Mouse (Mus musculus): ENCODE data around the gene Rbm44. TPM values are rescaled to one million over a fixed set of nuclear protein-coding genes. Genes with fewer than 3 reads are reported as not detected.
A peak's percentile ranks its signal among the peaks of the same experiment; 100 is the strongest.

Rbm44 gene
- total RNA-seq, 1 experiment from 2014 or later: 10.2 TPM

DNA sequence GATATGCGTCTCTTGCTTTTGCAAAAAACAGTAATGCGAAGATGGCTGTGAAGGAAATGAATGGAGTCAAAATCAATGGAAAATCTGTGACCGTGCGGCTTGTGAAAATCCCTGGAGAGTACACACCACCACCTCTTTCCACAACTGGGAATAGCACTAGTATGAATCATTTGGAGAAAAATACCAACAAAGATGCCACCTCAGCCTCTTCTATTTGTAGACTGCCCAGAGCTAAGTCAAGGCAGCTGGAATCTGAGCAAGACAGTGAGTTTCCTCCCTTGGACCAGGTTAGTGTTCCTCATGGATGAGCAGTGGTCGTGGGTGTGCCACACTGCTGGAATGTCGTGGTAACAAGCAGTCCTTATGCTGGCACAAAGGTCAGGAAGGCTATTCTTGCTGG is 21.9 kb downstream of the Rbm44 start:
- ATAC-seq (replicated peaks in 1 of 2; ENCODE audit: insufficient read depth in 1 of 2, low FRiP score in 2 of 2, low TSS enrichment in 1 of 2, low read depth in 1 of 2, poor library complexity in 2 of 2, severe bottlenecking in 2 of 2): no peak

DNA sequence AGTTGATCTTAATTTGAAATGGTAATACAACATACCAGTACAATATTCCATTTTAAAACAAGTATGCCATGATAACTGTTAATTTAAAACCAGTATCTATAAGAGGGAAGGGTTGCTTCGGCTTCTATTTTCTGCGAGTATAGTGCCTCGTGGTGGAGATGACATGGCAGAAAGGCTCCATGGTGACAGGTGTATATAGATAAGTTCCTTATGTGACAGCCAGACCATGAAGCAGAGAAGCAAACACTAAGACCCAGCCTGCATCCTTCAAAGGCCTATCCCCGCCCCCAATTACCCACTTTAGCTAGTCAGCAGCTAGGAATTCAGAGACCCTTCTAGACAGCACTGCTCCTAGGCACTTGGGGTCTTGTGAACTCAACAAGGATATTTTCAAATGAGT is 24.3 kb downstream of the Rbm44 start:
- no peak for ATAC-seq (replicated peaks in 1 of 2; ENCODE audit: insufficient read depth in 1 of 2, low FRiP score in 2 of 2, low TSS enrichment in 1 of 2, low read depth in 1 of 2, poor library complexity in 2 of 2, severe bottlenecking in 2 of 2)

DNA sequence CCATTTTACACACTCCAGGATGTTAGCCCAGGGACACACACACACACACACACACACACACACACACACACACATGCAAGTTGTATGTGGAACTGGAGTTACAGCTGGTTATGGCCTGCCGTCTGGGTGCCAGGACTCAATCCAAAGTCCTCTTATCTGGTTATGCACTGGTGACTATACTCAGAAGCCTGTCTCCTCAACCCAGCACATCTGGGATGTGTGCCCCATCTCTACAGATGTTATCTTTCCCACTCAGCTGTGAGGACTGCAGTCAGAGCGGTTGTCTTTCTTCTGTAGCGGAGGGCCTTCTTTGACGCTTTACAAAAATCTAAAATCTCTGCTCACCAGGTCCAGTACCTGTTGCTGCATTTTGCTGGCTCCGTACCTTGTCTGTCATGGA is 29.9 kb downstream of the Rbm44 start:
- ATAC-seq (replicated peaks in 1 of 2; ENCODE audit: insufficient read depth in 1 of 2, low FRiP score in 2 of 2, low TSS enrichment in 1 of 2, low read depth in 1 of 2, poor library complexity in 2 of 2, severe bottlenecking in 2 of 2): no peak

DNA sequence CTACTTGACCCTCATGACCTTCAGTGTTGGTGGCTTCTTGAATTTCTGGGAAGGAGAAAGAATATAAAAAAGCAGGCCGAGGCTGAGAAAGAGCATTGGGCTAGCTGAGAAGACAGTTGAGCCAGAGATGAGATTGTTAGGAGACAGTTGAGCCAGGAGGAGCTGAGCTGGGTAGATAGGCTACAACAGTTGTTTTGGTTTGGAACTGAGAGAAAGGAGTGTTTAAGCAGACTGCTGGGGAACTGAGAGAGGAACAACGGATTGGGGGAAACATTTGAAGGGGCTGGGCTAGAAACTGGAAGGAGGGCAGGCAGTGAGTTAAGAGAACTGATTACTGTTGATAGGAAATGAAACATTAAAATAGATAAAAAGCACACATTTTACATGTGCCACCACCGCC is 31.1 kb downstream of the Rbm44 start:
- no peak for ATAC-seq (replicated peaks in 1 of 2; ENCODE audit: insufficient read depth in 1 of 2, low FRiP score in 2 of 2, low TSS enrichment in 1 of 2, low read depth in 1 of 2, poor library complexity in 2 of 2, severe bottlenecking in 2 of 2)

DNA sequence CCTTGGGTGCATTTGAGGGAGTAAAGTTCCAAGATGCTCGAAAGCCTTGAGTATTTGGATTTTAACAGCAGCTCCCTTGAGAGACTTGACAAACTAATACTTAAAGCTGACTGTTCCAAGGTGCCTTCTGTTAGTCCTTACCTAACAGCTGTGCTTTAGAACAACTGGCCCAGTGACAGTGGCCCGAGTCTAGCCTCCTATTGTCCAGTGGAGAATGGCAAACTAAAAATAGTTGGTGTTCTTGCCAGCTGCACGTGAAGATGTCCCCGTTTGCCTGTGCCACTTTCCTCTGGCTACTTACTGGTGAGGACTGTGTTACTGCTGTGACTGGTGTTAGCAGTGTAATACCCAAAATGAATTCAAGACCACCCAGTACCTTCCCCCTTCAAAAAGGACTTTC is 32.0 kb downstream of the Rbm44 start:
- no peak for ATAC-seq (replicated peaks in 1 of 2; ENCODE audit: insufficient read depth in 1 of 2, low FRiP score in 2 of 2, low TSS enrichment in 1 of 2, low read depth in 1 of 2, poor library complexity in 2 of 2, severe bottlenecking in 2 of 2)

DNA sequence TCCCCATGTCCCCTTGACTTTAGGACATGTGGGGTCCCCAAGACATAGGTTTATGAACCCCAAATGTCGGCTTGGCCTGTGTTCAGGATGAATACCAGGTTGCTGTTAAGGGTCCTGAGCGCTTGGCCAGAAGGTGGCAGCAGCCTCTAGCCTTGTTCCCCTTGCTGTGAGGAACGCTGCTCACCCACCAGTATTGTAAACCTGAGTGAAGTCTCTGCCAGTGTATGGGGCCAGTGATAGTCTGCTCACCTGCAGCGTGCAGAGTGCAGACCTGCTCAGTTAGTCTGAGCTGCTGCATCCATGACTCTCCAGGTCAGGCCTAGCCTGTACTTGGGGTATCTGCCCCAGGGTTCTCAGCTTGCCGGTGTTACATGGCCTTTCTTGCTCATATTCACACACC is 34.2 kb downstream of the Rbm44 start:
- ATAC-seq (replicated peaks in 1 of 2; ENCODE audit: insufficient read depth in 1 of 2, low FRiP score in 2 of 2, low TSS enrichment in 1 of 2, low read depth in 1 of 2, poor library complexity in 2 of 2, severe bottlenecking in 2 of 2): peak; percentile 79 to 82

DNA sequence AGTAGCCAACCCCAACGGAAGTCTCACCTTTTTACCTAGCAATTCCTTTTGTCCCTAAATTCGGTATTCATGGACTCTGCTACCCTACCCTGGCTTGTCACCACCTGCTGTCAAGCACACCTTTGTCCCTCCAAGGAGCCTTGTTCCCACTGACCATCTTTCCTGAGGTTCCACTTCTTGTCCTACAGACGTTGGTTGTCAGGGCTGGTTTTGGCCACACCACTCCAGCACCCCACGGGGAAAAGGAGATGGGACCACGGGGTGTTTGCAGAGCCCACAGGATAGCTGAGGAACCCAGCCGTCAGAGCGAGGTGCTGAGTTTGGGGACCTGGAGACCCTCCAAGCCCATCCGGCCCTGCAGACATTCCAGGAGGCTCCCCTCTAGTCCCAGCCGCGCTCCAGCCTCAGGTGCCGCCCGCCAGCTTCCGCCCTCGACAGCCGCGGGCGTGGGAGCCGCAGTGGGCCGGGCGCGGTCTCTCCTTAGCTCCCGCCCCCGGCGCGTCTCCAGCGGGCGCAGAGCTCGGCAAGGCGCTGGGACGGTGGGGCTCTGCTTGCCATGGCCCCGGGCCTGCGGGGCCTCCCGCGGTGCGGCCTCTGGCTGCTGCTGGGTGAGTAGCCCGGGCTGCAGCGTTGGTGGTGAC is 34.8 kb downstream of the Rbm44 start, which contains the start of gene Ramp1:
Gene Ramp1, plus strand, starts transcription at position 290 of the 641 bp plus-strand sequence.
- ATAC-seq (replicated peaks in 1 of 2; ENCODE audit: insufficient read depth in 1 of 2, low FRiP score in 2 of 2, low TSS enrichment in 1 of 2, low read depth in 1 of 2, poor library complexity in 2 of 2, severe bottlenecking in 2 of 2): peak; percentile 33 to 52; a peak in 2 of 4 replicates

DNA sequence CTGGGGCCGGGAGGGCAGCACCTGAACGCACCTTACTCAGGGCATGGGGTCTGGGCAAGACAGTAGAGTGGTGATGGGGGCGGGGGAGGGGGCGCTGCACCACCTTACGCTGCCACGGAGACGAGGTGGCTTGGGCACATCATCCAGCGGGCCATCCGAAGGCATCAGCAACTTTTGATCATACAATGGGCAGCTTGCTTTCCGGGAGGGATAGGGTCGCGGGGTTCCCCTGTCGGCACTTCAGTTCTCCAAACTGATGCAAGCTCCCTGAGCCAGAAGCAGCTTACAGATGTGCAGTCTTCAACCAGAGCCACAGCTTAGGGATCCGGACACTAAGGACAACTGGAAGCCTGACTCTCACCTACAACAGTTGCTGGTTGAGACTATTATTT is 35.3 kb downstream of the Rbm44 start:
- ATAC-seq (replicated peaks in 1 of 2; ENCODE audit: insufficient read depth in 1 of 2, low FRiP score in 2 of 2, low TSS enrichment in 1 of 2, low read depth in 1 of 2, poor library complexity in 2 of 2, severe bottlenecking in 2 of 2): no peak

DNA sequence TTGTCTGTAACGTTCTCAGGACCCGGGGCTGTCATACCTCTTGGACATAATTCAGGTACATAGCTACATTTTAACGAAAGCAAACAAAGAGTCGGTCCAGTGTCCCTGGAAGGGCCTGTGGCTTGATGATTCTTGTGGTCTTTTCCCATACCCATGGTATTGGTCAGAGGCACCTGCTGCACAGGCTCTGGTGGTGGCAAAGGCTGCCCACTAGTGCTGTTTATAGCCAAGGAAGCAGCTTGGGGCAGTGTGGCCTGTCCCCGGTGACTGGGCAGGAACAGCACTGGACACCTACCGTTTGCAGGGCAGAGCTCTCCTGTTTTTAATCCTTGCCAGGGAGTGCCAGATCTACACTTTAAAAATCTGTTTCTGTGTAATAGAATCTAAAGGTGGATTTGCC is 35.8 kb downstream of the Rbm44 start:
- ATAC-seq (replicated peaks in 1 of 2; ENCODE audit: insufficient read depth in 1 of 2, low FRiP score in 2 of 2, low TSS enrichment in 1 of 2, low read depth in 1 of 2, poor library complexity in 2 of 2, severe bottlenecking in 2 of 2): no peak

DNA sequence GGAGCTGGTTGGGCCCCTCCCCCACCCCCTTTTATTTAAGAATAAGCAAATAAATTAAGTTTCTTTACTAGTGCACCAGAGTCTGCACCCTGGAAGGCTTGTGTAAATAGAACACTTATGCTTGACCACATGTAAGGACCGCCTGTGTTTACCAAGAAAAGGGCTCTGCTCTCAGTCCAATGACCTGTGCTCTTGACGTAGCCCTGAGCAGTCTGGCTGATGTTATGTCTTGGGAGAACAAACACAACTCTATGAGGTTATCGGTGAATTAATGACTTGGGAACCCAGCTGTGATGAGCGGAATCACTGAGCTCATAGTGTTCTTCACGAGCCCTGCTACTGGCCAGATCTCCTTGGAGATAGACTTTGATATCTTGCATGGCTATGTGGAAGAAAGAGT is 36.4 kb downstream of the Rbm44 start:
- no peak for ATAC-seq (replicated peaks in 1 of 2; ENCODE audit: insufficient read depth in 1 of 2, low FRiP score in 2 of 2, low TSS enrichment in 1 of 2, low read depth in 1 of 2, poor library complexity in 2 of 2, severe bottlenecking in 2 of 2)

DNA sequence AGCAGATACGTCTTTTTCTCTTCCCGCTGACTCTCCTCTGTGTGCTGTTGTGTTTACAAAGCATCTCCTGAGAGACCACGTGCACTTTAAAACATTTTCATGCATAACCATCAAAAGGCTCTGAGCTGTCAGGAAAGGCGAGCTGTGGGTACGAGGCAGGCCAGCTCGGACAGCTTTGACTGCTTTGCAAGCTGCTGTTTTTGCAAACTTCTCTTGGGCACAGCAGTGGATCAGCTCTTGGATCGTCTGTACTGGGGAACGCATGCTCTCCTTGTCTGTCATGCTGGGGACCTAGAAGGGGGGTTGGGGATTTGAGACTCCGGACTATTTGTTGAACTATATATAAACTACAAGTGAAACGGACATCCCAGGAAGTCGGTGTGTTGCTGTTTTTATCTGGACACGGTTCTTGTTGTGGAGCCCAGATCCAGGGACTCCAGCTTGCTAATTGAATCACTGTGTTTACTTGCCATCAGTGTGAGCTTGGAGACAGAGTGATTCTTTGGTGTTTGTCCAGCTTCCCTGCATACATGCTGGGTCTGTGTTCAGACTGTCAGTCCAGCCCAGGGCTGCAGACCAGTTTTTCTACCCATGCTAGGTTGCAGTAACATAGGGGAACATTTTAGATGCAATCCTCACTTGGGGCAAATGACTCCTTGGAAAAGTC is 37.0 kb downstream of the Rbm44 start:
- no peak for ATAC-seq (replicated peaks in 1 of 2; ENCODE audit: insufficient read depth in 1 of 2, low FRiP score in 2 of 2, low TSS enrichment in 1 of 2, low read depth in 1 of 2, poor library complexity in 2 of 2, severe bottlenecking in 2 of 2)

DNA sequence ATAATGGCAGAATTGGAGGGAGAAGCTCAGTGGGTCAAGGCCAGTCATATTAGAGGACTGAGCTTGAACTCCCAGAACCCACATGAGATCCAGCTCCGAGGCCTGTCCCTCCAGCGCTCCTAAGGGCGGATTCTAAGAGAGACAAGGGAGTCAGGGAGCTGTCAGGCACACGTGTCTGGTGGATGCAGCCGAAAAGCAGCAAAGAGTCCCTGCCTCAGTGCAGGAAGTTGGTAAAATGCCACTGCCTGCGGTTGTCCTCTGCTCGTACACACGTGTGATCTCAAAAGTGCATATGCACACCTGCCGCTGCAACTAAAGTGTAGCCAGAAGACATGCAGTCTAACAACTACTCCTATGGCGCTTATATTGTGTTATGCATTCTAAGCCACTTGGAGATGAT is 38.4 kb downstream of the Rbm44 start:
- no peak for ATAC-seq (replicated peaks in 1 of 2; ENCODE audit: insufficient read depth in 1 of 2, low FRiP score in 2 of 2, low TSS enrichment in 1 of 2, low read depth in 1 of 2, poor library complexity in 2 of 2, severe bottlenecking in 2 of 2)

DNA sequence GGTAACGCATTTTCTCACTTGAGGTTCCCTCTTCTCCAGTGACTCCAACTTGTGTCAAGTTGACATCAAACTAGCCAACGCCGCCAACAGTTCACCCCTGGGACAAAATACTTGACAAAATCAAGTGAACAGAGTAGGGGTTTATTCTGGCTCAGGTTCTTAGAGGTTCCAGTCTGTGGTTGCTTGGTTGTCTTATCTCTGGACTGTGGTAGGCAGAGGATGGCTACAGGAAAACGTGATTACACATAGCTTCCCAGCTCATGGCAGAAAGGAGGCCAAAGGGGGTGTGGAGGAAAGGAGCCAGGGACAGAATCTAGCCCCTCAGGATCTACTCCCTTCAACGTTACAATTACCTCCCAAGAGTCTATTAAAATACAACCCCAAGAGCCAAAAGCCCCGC is 41.8 kb downstream of the Rbm44 start:
- ATAC-seq (replicated peaks in 1 of 2; ENCODE audit: insufficient read depth in 1 of 2, low FRiP score in 2 of 2, low TSS enrichment in 1 of 2, low read depth in 1 of 2, poor library complexity in 2 of 2, severe bottlenecking in 2 of 2): no peak

DNA sequence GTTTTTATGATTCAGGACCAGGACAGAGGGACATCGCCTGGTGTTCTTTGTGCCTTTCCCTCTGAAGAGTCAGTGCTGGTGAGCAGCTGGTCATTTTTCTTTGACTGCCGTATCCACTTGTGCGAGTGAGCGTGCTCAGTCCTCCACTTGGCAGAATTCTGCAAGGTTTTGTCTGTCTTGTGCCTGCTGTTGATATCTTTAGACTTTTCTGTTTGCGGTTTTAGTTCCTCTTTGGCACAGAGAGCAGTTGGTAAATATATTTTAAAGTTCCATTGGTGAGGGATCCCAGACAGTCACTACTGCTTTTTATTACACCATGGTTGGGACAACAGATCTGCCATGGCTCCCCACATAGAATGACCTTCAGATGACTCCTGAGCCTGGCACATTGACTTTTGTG is 42.4 kb downstream of the Rbm44 start:
- ATAC-seq (replicated peaks in 1 of 2; ENCODE audit: insufficient read depth in 1 of 2, low FRiP score in 2 of 2, low TSS enrichment in 1 of 2, low read depth in 1 of 2, poor library complexity in 2 of 2, severe bottlenecking in 2 of 2): peak; percentile 63 to 77

DNA sequence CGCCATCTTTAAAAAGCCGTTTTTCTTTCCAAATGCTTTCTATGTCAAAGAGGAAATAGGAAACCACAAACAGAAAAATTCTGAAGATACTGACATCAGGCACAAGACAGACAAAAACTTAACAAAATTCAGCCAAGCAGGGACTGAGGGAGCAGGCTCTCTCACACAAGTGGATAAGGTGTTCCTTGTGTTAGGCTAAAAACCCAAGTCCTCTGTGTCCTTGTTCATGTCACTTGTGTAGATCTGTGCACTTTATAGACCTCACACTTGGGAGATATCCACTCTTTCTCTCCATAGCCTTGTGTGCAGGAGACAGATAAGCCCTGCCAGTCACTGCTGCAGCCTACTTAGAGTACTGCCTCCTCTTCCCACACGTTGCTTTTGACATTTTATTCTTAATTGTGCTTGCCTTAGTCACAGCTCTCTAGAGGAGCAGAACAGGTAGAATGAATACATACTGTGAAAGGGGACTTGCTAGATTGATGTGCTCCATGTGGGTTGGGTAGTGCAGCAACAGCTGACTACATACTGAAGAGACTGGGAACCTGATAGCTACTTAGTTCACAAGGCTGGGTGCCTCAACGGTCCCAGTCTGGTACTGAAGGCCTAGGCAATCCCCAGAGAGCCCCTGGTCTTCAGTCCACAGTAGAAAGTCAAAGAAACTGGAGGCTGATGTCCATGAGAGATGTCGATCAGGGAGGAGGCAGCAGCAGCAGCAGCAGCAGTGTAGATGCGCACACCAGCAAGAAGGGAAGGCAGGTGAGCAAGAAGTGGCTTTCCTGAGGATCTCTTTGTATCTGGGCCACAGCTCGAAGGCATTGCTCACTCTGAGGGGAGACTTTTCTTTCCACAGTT is 43.1 kb downstream of the Rbm44 start:
- ATAC-seq (replicated peaks in 1 of 2; ENCODE audit: insufficient read depth in 1 of 2, low FRiP score in 2 of 2, low TSS enrichment in 1 of 2, low read depth in 1 of 2, poor library complexity in 2 of 2, severe bottlenecking in 2 of 2): peak; percentile 54 to 55; a peak in 3 of 4 replicates

DNA sequence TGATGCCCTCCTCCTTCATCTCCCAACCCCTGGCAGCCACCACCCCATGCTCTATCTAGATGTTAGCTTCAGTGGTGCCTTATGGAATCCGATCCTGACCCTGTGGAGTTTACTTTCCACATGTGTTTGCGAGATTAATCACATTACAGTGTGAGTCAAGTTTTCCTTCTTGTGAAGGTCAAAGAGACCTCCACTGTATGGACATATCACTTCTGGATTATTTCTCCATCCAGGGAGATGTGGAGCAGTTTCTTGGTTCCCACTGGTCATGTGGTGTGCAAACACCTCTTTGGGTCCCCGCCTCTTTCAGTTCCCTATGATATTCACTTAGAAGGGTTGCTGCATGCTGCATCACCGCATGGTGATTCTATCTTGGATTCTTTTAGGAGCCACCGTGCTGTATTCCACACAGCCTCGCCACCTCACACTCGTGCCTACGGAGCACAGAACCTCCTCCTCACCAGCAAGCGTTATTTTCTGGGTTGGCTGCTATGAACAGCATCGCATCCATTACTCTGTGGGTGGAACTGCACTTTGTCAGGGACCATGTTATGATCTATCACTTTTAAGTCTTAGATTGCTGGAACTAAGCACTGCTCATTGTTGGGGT is 44.1 kb downstream of the Rbm44 start:
- ATAC-seq (replicated peaks in 1 of 2; ENCODE audit: insufficient read depth in 1 of 2, low FRiP score in 2 of 2, low TSS enrichment in 1 of 2, low read depth in 1 of 2, poor library complexity in 2 of 2, severe bottlenecking in 2 of 2): no peak

DNA sequence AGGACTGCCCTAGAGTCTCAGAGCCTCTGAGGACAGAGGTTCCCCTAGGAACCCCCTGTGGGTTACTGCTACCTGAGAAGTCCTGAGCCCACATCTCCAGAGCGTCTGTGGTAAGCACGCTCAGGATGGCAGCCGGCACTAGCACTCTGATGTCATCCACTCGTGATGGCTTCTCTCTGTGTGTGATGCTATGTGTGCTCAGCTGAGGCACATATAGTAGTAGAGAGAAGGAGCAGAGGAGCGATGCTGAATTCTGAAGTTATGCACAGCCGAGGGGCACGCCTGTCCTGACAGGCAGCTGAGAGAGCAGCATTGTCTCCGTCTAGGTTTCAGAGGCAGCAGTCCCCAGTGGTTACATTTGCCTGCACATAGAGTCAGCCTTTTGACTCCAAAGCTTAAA is 47.3 kb downstream of the Rbm44 start:
- no peak for ATAC-seq (replicated peaks in 1 of 2; ENCODE audit: insufficient read depth in 1 of 2, low FRiP score in 2 of 2, low TSS enrichment in 1 of 2, low read depth in 1 of 2, poor library complexity in 2 of 2, severe bottlenecking in 2 of 2)

DNA sequence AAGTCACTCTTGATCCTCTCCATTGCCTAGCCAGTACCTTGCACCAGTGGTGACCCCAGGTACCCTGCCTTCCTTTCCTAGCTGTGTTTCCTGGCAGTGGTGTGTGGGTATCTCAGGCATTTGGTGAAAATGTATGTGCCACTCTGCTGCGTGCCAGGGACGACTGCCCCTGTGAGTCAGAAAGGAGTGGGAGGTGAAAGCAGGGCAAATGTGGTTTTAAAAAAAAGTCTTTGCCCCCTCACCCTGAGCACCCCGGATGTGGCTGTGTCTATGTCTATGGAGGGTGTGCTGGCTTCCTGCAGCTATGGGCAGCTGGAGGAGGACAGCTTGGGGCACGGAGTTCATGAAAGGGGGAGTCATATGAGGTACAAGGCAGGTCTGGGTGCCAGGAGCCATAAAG is 48.4 kb downstream of the Rbm44 start:
- no peak for ATAC-seq (replicated peaks in 1 of 2; ENCODE audit: insufficient read depth in 1 of 2, low FRiP score in 2 of 2, low TSS enrichment in 1 of 2, low read depth in 1 of 2, poor library complexity in 2 of 2, severe bottlenecking in 2 of 2)
